Mouse (Mus musculus) liver, adult 2 months (tissue): ENCODE results near the gene Atp8b5.

Experiments
- CTCF ChIP-seq: fragments of 200-500 bp; IDR thresholded peaks from 2 replicates; pipeline ENCODE4 v1.5.1; 2011; ENCODE audit warnings: low read depth, low read length, control low read depth
- POLR2A ChIP-seq: fragments of 200-500 bp; IDR thresholded peaks from 2 replicates; pipeline ENCODE4 v1.6.1; 2011; ENCODE audit warnings: low read length, control low read depth; ENCODE audit not compliant: insufficient read depth; ENCODE audit errors: extremely low read depth

- TF ChIP-seq POLR2A (no peak), CTCF (no peak)
These were observed 67.8 kb downstream of the Atp8b5 start for GRCm38 (mm10) chr4:43334771-43335170.
